Mouse (Mus musculus) lung, postnatal 0 days (tissue): ENCODE measurements around the gene Ddb2. TPM values are rescaled to one million over a fixed set of nuclear protein-coding genes. Genes with fewer than 3 reads are reported as not detected.
A peak's percentile ranks its signal among the peaks of the same experiment; 100 is the strongest.

Experiments
- ATAC-seq: fragments of 200-750 bp; cut with Nextera tagmentation; 2 replicates; pipeline ENCODE4 v1.8.0; 2017; ENCODE audit warnings: moderate library complexity
- DNase-seq: peaks from one replicate; pipeline ENCODE4 v3.0.0-alpha.2; 2016; ENCODE audit warnings: low spot score
- H3K27ac ChIP-seq: fragments of 300-500 bp; sonication (generic); 2 replicates; pipeline ENCODE4 v1.5.1; 2014; ENCODE audit warnings: antibody characterized with exemption, mild to moderate bottlenecking, low read length, mixed read lengths
- H3K27me3 ChIP-seq: fragments of 300-500 bp; sonication (generic); replicated peaks from 2 replicates; pipeline ENCODE4 v1.6.1; 2014; ENCODE audit warnings: low read length, mixed read lengths; ENCODE audit not compliant: insufficient read depth
- H3K36me3 ChIP-seq: fragments of 300-500 bp; sonication (generic); 2 replicates; pipeline ENCODE4 v1.6.1; 2014; ENCODE audit warnings: low read length, mixed read lengths; ENCODE audit not compliant: insufficient read depth
- H3K4me1 ChIP-seq: fragments of 300-500 bp; sonication (generic); 2 replicates; pipeline ENCODE4 v1.6.1; 2014; ENCODE audit warnings: antibody characterized with exemption, low read depth, low read length, mixed read lengths; ENCODE audit not compliant: insufficient read depth
- H3K4me2 ChIP-seq: fragments of 300-500 bp; sonication (generic); replicated peaks from 2 replicates; pipeline ENCODE4 v1.6.1; 2014; ENCODE audit warnings: low read depth, mild to moderate bottlenecking, low read length, moderate library complexity, mixed read lengths
- H3K4me3 ChIP-seq: fragments of 300-500 bp; sonication (generic); 2 replicates; pipeline ENCODE4 v1.5.1; 2014; ENCODE audit warnings: low read depth, low read length
- H3K9ac ChIP-seq: fragments of 300-500 bp; sonication (generic); replicated peaks from 2 replicates; pipeline ENCODE4 v1.6.1; 2014; ENCODE audit warnings: low read depth, mild to moderate bottlenecking
- H3K9me3 ChIP-seq: fragments of 300-500 bp; sonication (generic); 2 replicates; pipeline ENCODE4 v1.6.1; 2016; ENCODE audit warnings: low read length, mixed read lengths
- CTCF ChIP-seq: IDR thresholded peaks from 2 replicates; pipeline ENCODE4 v1.5.1; 2016; ENCODE audit warnings: antibody characterized with exemption, mild to moderate bottlenecking
- EP300 ChIP-seq: IDR thresholded peaks from 2 replicates; pipeline ENCODE4 v1.6.1; 2016; ENCODE audit warnings: antibody characterized with exemption, mild to moderate bottlenecking, control low read depth
- WGBS: fragments of 180-500 bp; shearing (Covaris S2); extraction: QIAGEN DNeasy Blood & Tissue Kit; methylation state at CpG from one replicate; pipeline ENCODE4 v1.1.7; 2014; 5-methylcytosine and 5-hydroxymethylcytosine counted together
- polyA plus RNA-seq: library from polyadenylated mRNA; unstranded; fragments of >200 nt; fragmentation: Nextera tagmentation; extraction: Ambion mirVana; gene quantifications from 2 replicates; pipeline ENCODE4 v1.2.1, GENCODE M21; 2015

The Ddb2 gene
- polyA plus RNA-seq, 1 experiment from 2014 or later: 13.6 TPM

DNA sequence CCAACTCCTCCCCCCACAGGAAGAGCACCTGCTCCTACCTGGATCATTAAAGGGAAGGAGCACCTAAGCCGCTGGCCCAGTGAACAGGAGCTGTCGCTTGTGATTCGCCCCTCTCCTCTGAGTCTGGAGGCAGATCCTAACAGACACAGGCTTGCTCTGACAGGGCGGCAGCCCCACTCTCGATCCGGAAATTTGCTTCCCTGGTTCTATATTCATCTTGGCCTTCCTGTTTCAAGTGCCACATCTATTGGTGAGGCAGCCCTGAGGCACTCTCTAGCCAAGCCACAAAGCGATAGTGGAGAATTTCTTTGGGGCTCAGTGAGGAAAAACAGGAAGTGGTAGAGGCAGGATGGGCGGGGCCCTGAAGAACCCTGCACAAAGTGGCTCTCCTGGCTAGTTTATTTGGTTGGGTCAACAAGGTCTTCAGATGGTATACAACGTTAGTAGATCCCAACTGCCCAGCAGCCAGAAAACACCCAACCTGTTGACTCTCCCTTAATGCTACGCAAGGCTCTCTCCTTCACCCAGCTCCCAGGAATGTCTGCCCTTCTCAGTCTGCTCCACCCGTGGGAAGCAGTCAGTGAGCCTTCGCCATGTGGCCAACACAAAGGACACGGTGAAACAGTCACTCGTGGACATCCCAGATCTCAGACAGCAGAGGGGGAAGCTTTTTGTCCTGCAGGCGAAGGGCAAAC is 52.9 kb downstream of the Ddb2 start, which contains the start of gene Madd:
TSS of gene Madd (minus strand) at position 127 of the 695 bp plus-strand sequence.
- H3K4me3 ChIP-seq: peak within 1 kb of the TSS; percentile 86
- peak within 1 kb of the TSS; percentile 85 for H3K27ac ChIP-seq
- no peaks in the 10 kb centered on the region for H3K27me3 ChIP-seq
- peak within 1 kb of the TSS; percentile 98 for H3K4me2 ChIP-seq
- no peaks in the 10 kb centered on the region for H3K36me3 ChIP-seq
- H3K9ac ChIP-seq: peak within 1 kb of the TSS; percentile 30
- no peak for TF ChIP-seq CTCF
- TF ChIP-seq EP300: no peak
- DNase-seq (peak; percentile 80), ATAC-seq (peak; percentile 48)
- 42% methylated on average over 15 of the region's 15 CpGs for WGBS
- peaks cover 3% of the 10 kb centered on the region; the same call in 1 of the 2 replicates for H3K4me1 ChIP-seq
- H3K9me3 ChIP-seq: no peaks in the 10 kb centered on the region

DNA sequence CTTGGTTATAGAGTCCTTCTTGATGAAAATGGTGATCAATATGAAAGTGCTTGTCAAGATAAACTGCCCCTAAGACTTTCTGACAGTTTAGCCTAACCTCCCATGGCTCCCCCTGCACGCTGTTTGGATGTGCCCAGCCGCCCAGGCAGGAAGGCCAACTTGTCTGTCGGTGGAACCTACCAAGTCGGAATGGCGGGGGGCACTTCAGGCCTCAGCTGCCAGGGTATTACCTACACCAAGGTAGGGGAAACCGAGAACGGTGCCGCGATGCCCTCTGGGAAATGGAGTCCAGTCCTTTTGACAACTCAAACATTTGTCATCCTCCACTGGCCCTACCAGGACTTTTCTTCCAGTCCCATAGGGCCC is 53.7 kb downstream of the Ddb2 start:
- H3K9ac ChIP-seq: peak overlapping the region; percentile 30; the same call in 1 of the 2 replicates
- H3K27ac ChIP-seq: peak overlapping the region; percentile 85
- H3K27me3 ChIP-seq: no peaks in the 10 kb centered on the region
- peak overlapping the region; percentile 86 for H3K4me3 ChIP-seq
- H3K9me3 ChIP-seq: no peaks in the 10 kb centered on the region
- peaks cover 3% of the 10 kb centered on the region; the same call in 1 of the 2 replicates for H3K4me1 ChIP-seq
- TF ChIP-seq EP300 (peak; percentile 52), CTCF (no peak)
- DNase-seq (peak; percentile 96), ATAC-seq (peak; percentile 96)
- 0 out of 2 replicates have a peak, but pooled peaks cover under 1% of the 10 kb centered on the region for H3K36me3 ChIP-seq
- peak overlapping the region; percentile 98 for H3K4me2 ChIP-seq
- under 1% methylated on average over 9 of the region's 9 CpGs for WGBS

DNA sequence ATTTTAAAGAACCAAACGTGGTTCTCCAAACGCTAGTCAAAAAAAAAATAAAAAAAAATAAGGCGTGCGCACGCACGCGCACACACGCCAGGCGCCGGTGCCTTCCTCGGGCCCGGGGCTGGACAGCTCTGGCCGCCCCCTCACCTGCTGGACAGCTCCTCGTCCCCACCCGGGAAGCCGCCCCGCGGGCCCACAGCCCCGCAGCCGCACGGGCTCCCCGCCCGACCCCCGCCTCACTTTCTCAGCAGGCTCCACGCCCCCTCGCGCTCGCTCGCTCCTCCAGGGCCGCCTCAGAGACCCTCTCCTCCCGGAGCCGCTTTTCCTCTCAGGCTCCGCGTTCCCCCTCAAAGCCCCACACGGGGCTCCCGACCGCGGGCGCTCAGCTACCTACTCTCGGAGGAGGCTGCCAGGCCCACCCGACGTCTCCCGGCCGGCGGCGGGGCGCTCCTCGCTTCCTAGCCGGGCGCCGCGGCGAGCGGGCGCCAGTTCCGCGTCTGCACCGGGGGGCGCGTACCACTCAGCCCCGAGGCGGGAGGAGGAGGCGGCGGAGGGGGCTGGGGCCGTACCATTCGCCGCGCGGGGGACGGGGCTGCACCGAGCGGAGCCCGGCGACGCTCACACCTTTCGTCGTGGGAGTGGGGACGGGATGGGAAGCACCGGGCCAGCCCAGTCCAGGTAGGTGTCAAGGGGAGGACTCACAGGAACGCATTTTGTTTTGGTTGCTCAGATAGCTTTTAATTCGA is 54.2 kb downstream of the Ddb2 start:
- Histone ChIP-seq H3K27me3 (no peaks in the 10 kb centered on the region), H3K4me2 (peak overlapping the region; percentile 98), H3K36me3 (peaks cover 6% of the 10 kb centered on the region; the same call in 1 of the 2 replicates), H3K4me3 (peak overlapping the region; percentile 86), H3K27ac (peak overlapping the region; percentile 85), H3K9me3 (no peaks in the 10 kb centered on the region), H3K9ac (peak overlapping the region; percentile 30), H3K4me1 (peaks cover 3% of the 10 kb centered on the region; the same call in 1 of the 2 replicates)
- WGBS: under 1% methylated on average over 53 of the region's 81 CpGs
- no peak for TF ChIP-seq CTCF
- no peak for TF ChIP-seq EP300
- DNase-seq: peak; percentile 83
- ATAC-seq: peak; percentile 90

DNA sequence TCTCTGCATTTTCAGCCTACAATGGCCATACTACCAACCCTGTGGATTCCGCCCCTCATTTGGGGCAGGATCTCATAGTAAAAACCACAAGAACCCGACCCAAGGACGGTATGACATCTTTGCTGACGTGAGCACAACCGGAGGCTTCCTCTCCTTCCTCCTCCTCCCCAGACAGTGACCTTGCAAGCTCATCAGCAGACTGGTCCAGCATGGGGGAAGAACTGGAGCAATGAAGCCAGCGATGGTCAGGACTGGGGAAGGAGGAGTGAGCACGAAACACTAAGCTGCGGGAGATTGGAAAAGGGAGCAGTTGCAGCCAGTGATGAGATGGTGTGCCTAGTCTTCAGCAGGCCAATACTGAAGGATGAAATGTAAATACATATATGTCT is 54.8 kb downstream of the Ddb2 start:
- 0 out of 2 replicates have a peak overlapping the region, but pooled peaks have one; percentile 30 for H3K9ac ChIP-seq
- 13% methylated on average over 8 of the region's 8 CpGs for WGBS
- H3K36me3 ChIP-seq: peaks cover 6% of the 10 kb centered on the region; the same call in 1 of the 2 replicates
- H3K9me3 ChIP-seq: no peaks in the 10 kb centered on the region
- H3K4me1 ChIP-seq: peaks cover 3% of the 10 kb centered on the region; the same call in 1 of the 2 replicates
- H3K27ac ChIP-seq: no peak overlapping the region
- H3K27me3 ChIP-seq: no peaks in the 10 kb centered on the region
- DNase-seq: no peak
- peak overlapping the region; percentile 98 for H3K4me2 ChIP-seq
- no peak for TF ChIP-seq CTCF
- TF ChIP-seq EP300: no peak
- H3K4me3 ChIP-seq: peak overlapping the region; percentile 86
- no peak for ATAC-seq

DNA sequence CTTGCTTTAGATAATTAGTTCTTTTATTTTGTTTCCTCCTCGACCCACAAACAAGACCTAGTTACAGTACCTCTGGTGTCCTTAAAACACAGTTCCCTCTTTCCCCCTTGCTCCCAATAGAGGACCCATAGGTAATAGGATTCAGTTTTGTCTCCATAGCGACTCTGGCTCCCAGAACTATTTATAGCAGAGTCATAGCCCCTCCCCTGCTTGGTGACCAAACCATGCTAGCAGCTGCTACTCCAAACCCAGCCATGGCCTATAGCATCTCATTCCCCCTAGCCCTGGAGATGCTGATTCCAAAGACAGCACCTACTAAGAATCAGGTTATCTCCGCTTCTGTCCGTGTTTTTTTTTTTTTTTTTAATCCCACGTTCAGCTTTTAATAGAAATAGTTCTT is 56.1 kb downstream of the Ddb2 start:
- H3K4me3 ChIP-seq: no peak overlapping the region
- no peaks in the 10 kb centered on the region for H3K27me3 ChIP-seq
- no peak for DNase-seq
- WGBS: 63% methylated on average over 5 of the region's 5 CpGs
- H3K9ac ChIP-seq: no peak overlapping the region
- H3K4me1 ChIP-seq: peaks cover 3% of the 10 kb centered on the region; the same call in 1 of the 2 replicates
- TF ChIP-seq EP300: no peak
- no peak for TF ChIP-seq CTCF
- H3K9me3 ChIP-seq: no peaks in the 10 kb centered on the region
- no peak overlapping the region for H3K27ac ChIP-seq
- H3K4me2 ChIP-seq: no peak overlapping the region
- H3K36me3 ChIP-seq: peaks cover 13% of the 10 kb centered on the region; the same call in 1 of the 2 replicates
- no peak for ATAC-seq

DNA sequence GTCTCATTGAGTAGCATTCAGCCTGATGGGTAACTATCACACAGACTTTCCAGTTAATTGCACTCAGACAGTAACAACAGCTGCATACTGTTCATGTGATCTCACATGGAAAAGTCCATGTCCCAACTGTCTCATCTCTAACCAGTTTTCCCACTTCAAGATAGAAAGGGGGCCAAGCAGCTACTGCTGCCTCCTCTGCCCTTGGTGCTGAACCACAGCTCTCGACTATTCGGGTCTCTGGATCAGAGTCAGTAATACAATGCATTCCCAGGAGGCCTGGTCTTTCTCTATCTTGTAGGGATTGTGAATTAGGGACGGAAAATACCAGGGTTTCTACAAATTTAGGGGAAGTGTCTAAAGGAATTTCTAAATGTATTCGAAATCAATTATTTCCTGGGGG is 57.0 kb downstream of the Ddb2 start:
- Histone ChIP-seq H3K4me1 (peaks cover 3% of the 10 kb centered on the region; the same call in 1 of the 2 replicates), H3K36me3 (peaks cover 14% of the 10 kb centered on the region; the same call in 1 of the 2 replicates), H3K27me3 (no peaks in the 10 kb centered on the region), H3K4me2 (no peak overlapping the region), H3K4me3 (no peak overlapping the region), H3K9ac (no peak overlapping the region), H3K9me3 (no peaks in the 10 kb centered on the region), H3K27ac (no peak overlapping the region)
- 40% methylated on average over 4 of the region's 4 CpGs for WGBS
- TF ChIP-seq CTCF: no peak
- TF ChIP-seq EP300: no peak
- ATAC-seq: no peak
- DNase-seq: peak; percentile 34
